Mouse (Mus musculus): ENCODE data around the gene Rdh5.

DNA sequence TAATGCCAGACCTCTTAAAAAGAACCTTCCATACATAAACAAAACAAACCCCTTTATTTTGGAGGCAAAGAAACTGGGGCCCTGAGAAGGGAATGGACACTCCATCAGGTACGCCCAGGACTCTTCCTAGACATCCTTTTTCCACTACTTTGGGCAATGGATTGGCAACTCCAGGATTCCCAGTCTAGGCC is at the start of gene Rdh5:
- TF ChIP-seq CTCF (IDR thresholded peaks at IDR 0.05; ENCODE audit: extremely low read depth, insufficient read depth, insufficient read length, insufficient replicate concordance) (no peak), POLR2A (IDR thresholded peaks at IDR 0.05; ENCODE audit: low read depth, low read length) (no peak)

All from spleen, adult 2 months (tissue).